Mouse (Mus musculus): ENCODE data around the gene Fjx1. TPM values are rescaled to one million over a fixed set of nuclear protein-coding genes. Genes with fewer than 3 reads are reported as not detected.

Fjx1 gene
- total and polyA plus RNA-seq, 2 experiments from 2014 or later = 28.5 to 91.8 TPM

- WGBS = 92% methylated on average over 1 of the region's 1 CpGs
- no peaks in the 10 kb centered on the region for H3K36me3 ChIP-seq (ENCODE audit: insufficient read depth, low read length)
- no peaks in the 10 kb centered on the region for H3K4me1 ChIP-seq (ENCODE audit: insufficient read depth, low read length)
- no peak for ATAC-seq (ENCODE audit: low FRiP score)
- TF ChIP-seq CTCF (IDR thresholded peaks at IDR 0.05) = no peak
- no peaks in the 10 kb centered on the region for H3K27me3 ChIP-seq (ENCODE audit: insufficient read depth, low read length)
- no peak overlapping the region for H3K9ac ChIP-seq (replicated peaks; ENCODE audit: low read length, poor library complexity, severe bottlenecking)
- no peak for DNase-seq (ENCODE audit: low spot score)
- H3K4me3 ChIP-seq (ENCODE audit: low read depth, low read length) = no peak overlapping the region
- H3K4me2 ChIP-seq (ENCODE audit: low read depth, low read length, poor library complexity, severe bottlenecking) = no peak overlapping the region
- no peak overlapping the region for H3K27ac ChIP-seq (ENCODE audit: low read depth, low read length)
- H3K9me3 ChIP-seq (ENCODE audit: low read length) = no peaks in the 10 kb centered on the region
Measured at GRCm38 (mm10) chr2:102433879-102434278, 18.4 kb downstream of the Fjx1 start.

- H3K4me2 ChIP-seq (ENCODE audit: low read depth, low read length, poor library complexity, severe bottlenecking) = no peak overlapping the region
- no peaks in the 10 kb centered on the region for H3K27me3 ChIP-seq (ENCODE audit: insufficient read depth, low read length)
- 27% methylated on average over 4 of the region's 4 CpGs for WGBS
- DNase-seq (ENCODE audit: low spot score) = no peak
- H3K9ac ChIP-seq (replicated peaks; ENCODE audit: low read length, poor library complexity, severe bottlenecking) = no peak overlapping the region
- ATAC-seq (ENCODE audit: low FRiP score) = no peak
- no peaks in the 10 kb centered on the region for H3K4me1 ChIP-seq (ENCODE audit: insufficient read depth, low read length)
- no peaks in the 10 kb centered on the region for H3K9me3 ChIP-seq (ENCODE audit: low read length)
- H3K36me3 ChIP-seq (ENCODE audit: insufficient read depth, low read length) = no peaks in the 10 kb centered on the region
- no peak overlapping the region for H3K4me3 ChIP-seq (ENCODE audit: low read depth, low read length)
- no peak for TF ChIP-seq CTCF (IDR thresholded peaks at IDR 0.05)
- H3K27ac ChIP-seq (ENCODE audit: low read depth, low read length) = no peak overlapping the region
Measured at GRCm38 (mm10) chr2:102431084-102431483, 21.2 kb downstream of the Fjx1 start.

DNA sequence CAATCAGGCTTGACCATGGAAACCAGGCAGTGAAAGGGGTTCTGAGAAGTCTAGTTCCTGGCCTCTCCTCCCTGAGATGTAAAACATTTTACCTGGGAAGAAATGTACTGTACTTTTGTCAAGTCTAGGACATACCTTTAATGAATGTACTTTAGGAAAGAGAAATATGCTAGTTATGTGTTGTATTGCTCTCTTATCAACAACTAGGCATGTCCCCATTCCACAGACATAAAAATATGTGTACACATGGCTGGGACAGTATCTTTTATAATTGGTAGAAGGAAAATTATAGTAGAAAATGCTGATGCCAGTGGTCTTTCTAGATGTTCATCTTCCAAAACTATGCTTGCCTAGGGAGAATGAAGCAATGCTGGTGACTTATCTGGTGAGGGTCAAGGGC, 24.3 kb downstream of the Fjx1 start:
- Histone ChIP-seq H3K36me3 (ENCODE audit: insufficient read depth, low read length) (no peaks in the 10 kb centered on the region), H3K27ac (ENCODE audit: low read depth, low read length) (no peak overlapping the region), H3K4me2 (ENCODE audit: low read depth, low read length, poor library complexity, severe bottlenecking) (no peak overlapping the region), H3K9ac (replicated peaks; ENCODE audit: low read length, poor library complexity, severe bottlenecking) (no peak overlapping the region), H3K27me3 (ENCODE audit: insufficient read depth, low read length) (no peaks in the 10 kb centered on the region), H3K4me3 (ENCODE audit: low read depth, low read length) (no peak overlapping the region), H3K4me1 (ENCODE audit: insufficient read depth, low read length) (no peaks in the 10 kb centered on the region), H3K9me3 (ENCODE audit: low read length) (no peaks in the 10 kb centered on the region)
- no peak for TF ChIP-seq CTCF (IDR thresholded peaks at IDR 0.05)
- DNase-seq (ENCODE audit: low spot score) (no peak), ATAC-seq (ENCODE audit: low FRiP score) (no peak)

GRCm38 (mm10) chr2:102426434-102426833, 25.9 kb downstream of the Fjx1 start:
- no peaks in the 10 kb centered on the region for H3K9me3 ChIP-seq (ENCODE audit: low read length)
- no peak overlapping the region for H3K4me3 ChIP-seq (ENCODE audit: low read depth, low read length)
- WGBS = 18% methylated on average over 3 of the region's 3 CpGs
- H3K36me3 ChIP-seq (ENCODE audit: insufficient read depth, low read length) = no peaks in the 10 kb centered on the region
- no peak for DNase-seq (ENCODE audit: low spot score)
- no peak overlapping the region for H3K27ac ChIP-seq (ENCODE audit: low read depth, low read length)
- no peak overlapping the region for H3K9ac ChIP-seq (replicated peaks; ENCODE audit: low read length, poor library complexity, severe bottlenecking)
- TF ChIP-seq CTCF (IDR thresholded peaks at IDR 0.05) = no peak
- no peaks in the 10 kb centered on the region for H3K27me3 ChIP-seq (ENCODE audit: insufficient read depth, low read length)
- no peak for ATAC-seq (ENCODE audit: low FRiP score)
- H3K4me1 ChIP-seq (ENCODE audit: insufficient read depth, low read length) = no peaks in the 10 kb centered on the region
- no peak overlapping the region for H3K4me2 ChIP-seq (ENCODE audit: low read depth, low read length, poor library complexity, severe bottlenecking)

DNA sequence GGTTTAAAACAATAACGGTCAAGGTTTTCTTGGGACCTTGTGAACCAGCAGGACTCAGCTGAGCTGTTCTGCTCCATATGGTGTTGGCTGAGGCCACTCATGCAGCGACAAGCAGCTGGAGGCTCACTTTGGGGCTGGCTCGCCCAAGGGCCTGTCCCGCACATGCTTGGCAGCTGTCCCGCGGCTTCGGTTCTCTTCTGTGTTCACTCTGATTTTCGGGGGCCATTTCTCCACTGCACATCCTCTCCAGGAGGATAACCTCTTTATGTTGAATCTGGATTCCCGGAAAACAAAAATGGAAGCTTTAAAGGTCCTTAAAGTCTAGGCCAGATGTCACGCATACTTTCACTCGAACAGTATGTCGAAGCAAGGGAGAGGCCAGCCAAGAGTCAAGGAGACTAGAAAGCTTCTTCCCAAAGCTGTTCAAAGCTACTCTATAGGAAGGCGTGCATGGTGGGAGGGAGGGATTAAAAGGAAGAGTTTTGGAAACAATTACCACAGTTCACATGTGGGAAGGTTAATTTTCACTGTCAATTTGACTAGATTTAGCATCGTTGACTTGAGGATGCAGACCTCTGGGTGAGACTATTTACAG, 36.1 kb downstream of the Fjx1 start:
- Histone ChIP-seq H3K9me3 (ENCODE audit: low read length) (no peaks in the 10 kb centered on the region), H3K4me3 (ENCODE audit: low read depth, low read length) (no peak overlapping the region), H3K27me3 (ENCODE audit: insufficient read depth, low read length) (no peaks in the 10 kb centered on the region), H3K36me3 (ENCODE audit: insufficient read depth, low read length) (no peaks in the 10 kb centered on the region), H3K9ac (replicated peaks; ENCODE audit: low read length, poor library complexity, severe bottlenecking) (no peak overlapping the region), H3K4me2 (ENCODE audit: low read depth, low read length, poor library complexity, severe bottlenecking) (no peak overlapping the region), H3K4me1 (ENCODE audit: insufficient read depth, low read length) (no peaks in the 10 kb centered on the region), H3K27ac (ENCODE audit: low read depth, low read length) (no peak overlapping the region)
- no peak for TF ChIP-seq CTCF (IDR thresholded peaks at IDR 0.05)
- no peak for ATAC-seq (ENCODE audit: low FRiP score)
- 87% methylated on average over 14 of the region's 14 CpGs for WGBS
- DNase-seq (ENCODE audit: low spot score) = no peak

DNA sequence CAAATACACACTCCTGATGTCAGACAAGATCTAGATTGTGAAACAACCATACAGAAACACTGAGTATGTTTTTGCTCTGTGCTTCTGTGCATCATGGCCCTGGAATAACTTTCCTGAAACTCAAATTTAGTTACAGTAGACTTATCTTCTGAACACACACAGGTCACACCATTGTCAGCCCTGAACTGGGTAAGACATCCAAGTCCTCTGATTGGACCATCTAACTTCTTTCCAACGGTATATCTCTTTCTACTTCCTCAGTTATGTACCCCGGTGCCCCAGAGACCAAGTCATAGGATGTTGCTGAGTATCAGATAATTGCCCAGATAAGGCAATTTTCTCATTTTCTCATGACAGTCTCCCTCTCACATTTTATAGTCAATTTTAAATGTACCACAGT, 39.6 kb downstream of the Fjx1 start:
- Histone ChIP-seq H3K4me1 (ENCODE audit: insufficient read depth, low read length) (no peaks in the 10 kb centered on the region), H3K4me2 (ENCODE audit: low read depth, low read length, poor library complexity, severe bottlenecking) (no peak overlapping the region), H3K36me3 (ENCODE audit: insufficient read depth, low read length) (no peaks in the 10 kb centered on the region), H3K27ac (ENCODE audit: low read depth, low read length) (no peak overlapping the region), H3K9ac (replicated peaks; ENCODE audit: low read length, poor library complexity, severe bottlenecking) (no peak overlapping the region), H3K4me3 (ENCODE audit: low read depth, low read length) (no peak overlapping the region), H3K27me3 (ENCODE audit: insufficient read depth, low read length) (no peaks in the 10 kb centered on the region), H3K9me3 (ENCODE audit: low read length) (no peaks in the 10 kb centered on the region)
- no peak for TF ChIP-seq CTCF (IDR thresholded peaks at IDR 0.05)
- ATAC-seq (ENCODE audit: low FRiP score) (no peak), DNase-seq (ENCODE audit: low spot score) (no peak)
- 91% methylated on average over 2 of the region's 2 CpGs for WGBS

All from midbrain, postnatal 0 days (tissue).